Mouse (Mus musculus) liver, embryonic 16.5 days (tissue): ENCODE measurements around the gene Rnf187. TPM values are rescaled to one million over a fixed set of nuclear protein-coding genes. Genes with fewer than 3 reads are reported as not detected.

Experiments used
- ATAC-seq: fragments of 200-750 bp; cut with Nextera tagmentation; 2 replicates; pipeline ENCODE4 v1.8.0; 2017; ENCODE audit warnings: low read depth, mild to moderate bottlenecking, moderate number of reproducible peaks, moderate library complexity
- H3K27ac ChIP-seq: fragments of 300-500 bp; sonication (generic); 2 replicates; pipeline ENCODE4 v1.5.1; 2014; ENCODE audit warnings: mild to moderate bottlenecking, low read length
- H3K27me3 ChIP-seq: fragments of 300-500 bp; sonication (generic); 2 replicates; pipeline ENCODE4 v1.6.1; 2014; ENCODE audit warnings: low read depth, low read length, mixed read lengths; ENCODE audit not compliant: control insufficient read depth, insufficient read depth
- H3K36me3 ChIP-seq: fragments of 300-500 bp; sonication (generic); 2 replicates; pipeline ENCODE4 v1.6.1; 2014; ENCODE audit warnings: mild to moderate bottlenecking; ENCODE audit not compliant: control insufficient read depth, insufficient read depth
- H3K4me1 ChIP-seq: fragments of 300-500 bp; sonication (generic); 2 replicates; pipeline ENCODE4 v1.6.1; 2014; ENCODE audit warnings: low read depth, low read length, mixed read lengths; ENCODE audit not compliant: control insufficient read depth
- H3K4me2 ChIP-seq: fragments of 300-500 bp; sonication (generic); 2 replicates; pipeline ENCODE4 v1.6.1; 2014; ENCODE audit warnings: low read depth, low read length, mixed read lengths
- H3K4me3 ChIP-seq: fragments of 300-500 bp; sonication (generic); 2 replicates; pipeline ENCODE4 v1.5.1; 2014; ENCODE audit warnings: low read depth, mild to moderate bottlenecking, low read length
- H3K9ac ChIP-seq: fragments of 300-500 bp; sonication (generic); 2 replicates; pipeline ENCODE4 v1.6.1; 2014; ENCODE audit warnings: low read depth, low read length
- H3K9me3 ChIP-seq: fragments of 300-500 bp; sonication (generic); replicated peaks from 2 replicates; pipeline ENCODE4 v1.6.1; 2016; ENCODE audit warnings: low read length; ENCODE audit not compliant: control insufficient read depth
- WGBS: fragments of 180-500 bp; shearing (Covaris S2); extraction: QIAGEN DNeasy Blood & Tissue Kit; methylation state at CpG from one replicate; pipeline ENCODE4 v1.1.7; 2014; ENCODE audit not compliant: insufficient replicate concordance; 5-methylcytosine and 5-hydroxymethylcytosine counted together
- polyA plus RNA-seq: library from polyadenylated mRNA; unstranded; fragments of >200 nt; fragmentation: Nextera tagmentation; extraction: Ambion mirVana; gene quantifications from 2 replicates; pipeline ENCODE4 v1.2.1, GENCODE M21; 2015

The Rnf187 gene
- polyA plus RNA-seq, 1 experiment from 2014 or later: 81.7 TPM

- WGBS: 30% methylated on average over 3 of the region's 3 CpGs
- peak; percentile 37; the same call in 1 of the 2 replicates for ATAC-seq
Measured at GRCm38 (mm10) chr11:58979183-58979582, 40.5 kb upstream of the Rnf187 start.

GRCm38 (mm10) chr11:58978706-58979030 is 40.0 kb upstream of the Rnf187 start:
- WGBS: 0% methylated on average over 5 of the region's 5 CpGs
- Histone ChIP-seq H3K27ac (peak overlapping the region; percentile 84), H3K4me1 (peaks cover 33% of the 10 kb centered on the region), H3K27me3 (no peaks in the 10 kb centered on the region), H3K4me2 (peak overlapping the region; percentile 92), H3K9ac (peak overlapping the region; percentile 92), H3K9me3 (no peaks in the 10 kb centered on the region), H3K4me3 (peak overlapping the region; percentile 97), H3K36me3 (peaks cover 6% of the 10 kb centered on the region)
- peak; percentile 3; the same call in 1 of the 2 replicates for ATAC-seq

More at GRCm38 (mm10) chr11:58979183-58979582, 40.5 kb upstream of the Rnf187 start:
- H3K9ac ChIP-seq: peak overlapping the region; percentile 92
- no peaks in the 10 kb centered on the region for H3K27me3 ChIP-seq
- H3K9me3 ChIP-seq: no peaks in the 10 kb centered on the region
- H3K36me3 ChIP-seq: peaks cover 11% of the 10 kb centered on the region
- peaks cover 33% of the 10 kb centered on the region for H3K4me1 ChIP-seq
- H3K27ac ChIP-seq: peak overlapping the region; percentile 84
- H3K4me3 ChIP-seq: peak overlapping the region; percentile 97
- H3K4me2 ChIP-seq: peak overlapping the region; percentile 92

GRCm38 (mm10) chr11:58978027-58978705 is 39.5 kb upstream of the Rnf187 start, which contains the start of gene Trim11:
TSS of gene Trim11 (plus strand) at chr11:58978093.
- under 1% methylated on average over 64 of the region's 64 CpGs for WGBS
- Histone ChIP-seq H3K4me3 (peak within 1 kb of the TSS; percentile 97), H3K36me3 (peaks cover 5% of the 10 kb centered on the region; the same call in 1 of the 2 replicates), H3K9me3 (no peaks in the 10 kb centered on the region), H3K27ac (peak within 1 kb of the TSS; percentile 84), H3K4me1 (peaks cover 33% of the 10 kb centered on the region), H3K4me2 (peak within 1 kb of the TSS; percentile 92), H3K27me3 (no peaks in the 10 kb centered on the region), H3K9ac (peak within 1 kb of the TSS; percentile 92)
- ATAC-seq: peak; percentile 55

- Histone ChIP-seq H3K27ac (peak overlapping the region; percentile 84), H3K27me3 (no peaks in the 10 kb centered on the region), H3K4me1 (peaks cover 33% of the 10 kb centered on the region), H3K9me3 (no peaks in the 10 kb centered on the region), H3K36me3 (peaks cover 2% of the 10 kb centered on the region; the same call in 1 of the 2 replicates), H3K4me3 (peak overlapping the region; percentile 97), H3K9ac (peak overlapping the region; percentile 92), H3K4me2 (peak overlapping the region; percentile 92)
- under 1% methylated on average over 21 of the region's 21 CpGs for WGBS
- ATAC-seq: no peak
Measured at GRCm38 (mm10) chr11:58977607-58978026, 38.9 kb upstream of the Rnf187 start.

GRCm38 (mm10) chr11:58977150-58977549 is 38.4 kb upstream of the Rnf187 start:
- ATAC-seq: peak; percentile 60; the same call in 1 of the 2 replicates
- Histone ChIP-seq H3K4me3 (peak overlapping the region; percentile 97), H3K9ac (peak overlapping the region; percentile 92), H3K4me1 (peaks cover 33% of the 10 kb centered on the region), H3K27me3 (no peaks in the 10 kb centered on the region), H3K27ac (peak overlapping the region; percentile 84), H3K36me3 (no peaks in the 10 kb centered on the region; the same call in 1 of the 2 replicates), H3K4me2 (peak overlapping the region; percentile 92), H3K9me3 (no peaks in the 10 kb centered on the region)
- WGBS: under 1% methylated on average over 29 of the region's 29 CpGs

- Histone ChIP-seq H3K27me3 (no peaks in the 10 kb centered on the region), H3K9me3 (no peaks in the 10 kb centered on the region), H3K9ac (no peak overlapping the region), H3K4me3 (no peak overlapping the region), H3K4me1 (peaks cover 13% of the 10 kb centered on the region), H3K27ac (no peak overlapping the region), H3K36me3 (peaks cover 2% of the 10 kb centered on the region; the same call in 1 of the 2 replicates), H3K4me2 (no peak overlapping the region)
- WGBS: 70% methylated on average over 3 of the region's 3 CpGs
- ATAC-seq: no peak
Measured at GRCm38 (mm10) chr11:58974414-58974813, 35.7 kb upstream of the Rnf187 start.

- 84% methylated on average over 3 of the region's 3 CpGs for whole genome bisulfite sequencing
Measured at GRCm38 (mm10) chr11:58971796-58972195, 33.1 kb upstream of the Rnf187 start.

GRCm38 (mm10) chr11:58970831-58971530 is 32.3 kb upstream of the Rnf187 start:
- no peak overlapping the region for H3K9ac ChIP-seq
- H3K27ac ChIP-seq: no peak overlapping the region
- H3K4me2 ChIP-seq: no peak overlapping the region
- no peaks in the 10 kb centered on the region for H3K27me3 ChIP-seq
- H3K9me3 ChIP-seq: no peaks in the 10 kb centered on the region
- H3K4me1 ChIP-seq: peaks cover 5% of the 10 kb centered on the region
- 83% methylated on average over 21 of the region's 21 CpGs for WGBS
- peaks cover 2% of the 10 kb centered on the region; the same call in 1 of the 2 replicates for H3K36me3 ChIP-seq
- ATAC-seq: no peak
- H3K4me3 ChIP-seq: no peak overlapping the region

More at GRCm38 (mm10) chr11:58971796-58972195, 33.1 kb upstream of the Rnf187 start:
- Histone ChIP-seq H3K27me3 (no peaks in the 10 kb centered on the region), H3K27ac (no peak overlapping the region), H3K4me3 (no peak overlapping the region), H3K4me2 (no peak overlapping the region), H3K9ac (no peak overlapping the region), H3K4me1 (peaks cover 5% of the 10 kb centered on the region), H3K36me3 (peaks cover 2% of the 10 kb centered on the region; the same call in 1 of the 2 replicates), H3K9me3 (no peaks in the 10 kb centered on the region)
- no peak for ATAC-seq
